Mouse (Mus musculus) erythroblast, embryonic 14.5 days (primary cell): Measurements from ENCODE around the gene Kdr. TPM values are rescaled to one million over a fixed set of nuclear protein-coding genes. Genes with fewer than 3 reads are reported as not detected.
"Not testable (repeated sequence)": the region's sequence is repeated elsewhere in the genome, so short reads cannot be mapped to it uniquely, and the experiment has no call there.

Experiments
- H3K27me3 ChIP-seq: 2 replicates; pipeline ENCODE4 v1.6.1; 2012; ENCODE audit warnings: inconsistent platforms; ENCODE audit not compliant: control insufficient read depth
- H3K36me3 ChIP-seq: 2 replicates; pipeline ENCODE4 v1.6.1; 2012; ENCODE audit warnings: mild to moderate bottlenecking, inconsistent platforms; ENCODE audit not compliant: control insufficient read depth
- H3K4me1 ChIP-seq: 2 replicates; pipeline ENCODE4 v1.6.1; 2012; ENCODE audit warnings: inconsistent platforms; ENCODE audit not compliant: control insufficient read depth
- H3K4me3 ChIP-seq: replicated peaks from 2 replicates; pipeline ENCODE3; 2012; ENCODE audit warnings: moderate library complexity, mild to moderate bottlenecking, inconsistent platforms
- H3K9me3 ChIP-seq: 2 replicates; pipeline ENCODE4 v1.6.1; 2012; ENCODE audit warnings: low read length, inconsistent platforms, mixed read lengths; ENCODE audit not compliant: control insufficient read depth
- GATA1 ChIP-seq: IDR thresholded peaks from 2 replicates; pipeline ENCODE4 v1.6.1; 2012; ENCODE audit warnings: low read length, inconsistent platforms, mixed read lengths
- TAL1 ChIP-seq: IDR thresholded peaks from 3 replicates; pipeline ENCODE4 v1.6.1; 2012; ENCODE audit warnings: low read length, inconsistent platforms, mixed read lengths
- polyA plus RNA-seq: library from polyadenylated mRNA; stranded (reverse); fragments of >175 nt; gene quantifications from 2 replicates; pipeline ENCODE4 v1.2.3, GENCODE M21; 2012

The Kdr gene
- polyA plus RNA-seq, 1 experiment: 0.02 TPM

- H3K27me3 ChIP-seq: no peaks in the 10 kb centered on the region
- H3K36me3 ChIP-seq: no peaks in the 10 kb centered on the region
- H3K4me3 ChIP-seq: no peak overlapping the region
- H3K4me1 ChIP-seq: no peaks in the 10 kb centered on the region
- no peaks in the 10 kb centered on the region for H3K9me3 ChIP-seq
- TF ChIP-seq GATA1 (no peak), TAL1 (no peak)
Measured at GRCm38 (mm10) chr5:75945394-75945793, 32.9 kb downstream of the Kdr start.

GRCm38 (mm10) chr5:75943301-75943700 lies 35.0 kb downstream of the Kdr start:
- Histone ChIP-seq H3K9me3 (no peaks in the 10 kb centered on the region), H3K27me3 (no peaks in the 10 kb centered on the region), H3K4me3 (no peak overlapping the region), H3K4me1 (no peaks in the 10 kb centered on the region), H3K36me3 (no peaks in the 10 kb centered on the region)
- TF ChIP-seq TAL1: no peak
- TF ChIP-seq GATA1: no peak

- Histone ChIP-seq H3K27me3 (peaks cover 4% of the 10 kb centered on the region; the same call in 1 of the 2 replicates), H3K36me3 (no peaks in the 10 kb centered on the region), H3K4me3 (no peak overlapping the region), H3K9me3 (no peaks in the 10 kb centered on the region), H3K4me1 (no peaks in the 10 kb centered on the region)
- TF ChIP-seq GATA1 (no peak), TAL1 (no peak)
Measured at GRCm38 (mm10) chr5:75941775-75942580, 36.3 kb downstream of the Kdr start.

- Histone ChIP-seq H3K9me3 (no peaks in the 10 kb centered on the region), H3K36me3 (no peaks in the 10 kb centered on the region), H3K4me3 (no peak overlapping the region), H3K4me1 (no peaks in the 10 kb centered on the region), H3K27me3 (peaks cover 9% of the 10 kb centered on the region)
- no peak for TF ChIP-seq TAL1
- TF ChIP-seq GATA1: no peak
Measured at GRCm38 (mm10) chr5:75939144-75939732, 39.0 kb downstream of the Kdr start.

- Histone ChIP-seq H3K9me3 (no peaks in the 10 kb centered on the region; the same call in 1 of the 2 replicates), H3K36me3 (no peaks in the 10 kb centered on the region), H3K4me1 (peaks cover 3% of the 10 kb centered on the region), H3K4me3 (no peak overlapping the region), H3K27me3 (peaks cover 20% of the 10 kb centered on the region)
- no peak for TF ChIP-seq GATA1
- no peak for TF ChIP-seq TAL1
Measured at GRCm38 (mm10) chr5:75938012-75938411, 40.2 kb downstream of the Kdr start.

- H3K27me3 ChIP-seq: peaks cover 26% of the 10 kb centered on the region
- H3K4me1 ChIP-seq: peaks cover 5% of the 10 kb centered on the region
- H3K36me3 ChIP-seq: no peaks in the 10 kb centered on the region
- no peaks in the 10 kb centered on the region; the same call in 1 of the 2 replicates for H3K9me3 ChIP-seq
- no peak overlapping the region for H3K4me3 ChIP-seq
- no peak for TF ChIP-seq GATA1
- TF ChIP-seq TAL1: no peak
Measured at GRCm38 (mm10) chr5:75936223-75936622, 42.0 kb downstream of the Kdr start.

GRCm38 (mm10) chr5:75935225-75935624 lies 43.0 kb downstream of the Kdr start:
- no peak for TF ChIP-seq TAL1
- H3K36me3 ChIP-seq: no peaks in the 10 kb centered on the region
- no peaks in the 10 kb centered on the region; the same call in 1 of the 2 replicates for H3K9me3 ChIP-seq
- peaks cover 26% of the 10 kb centered on the region for H3K27me3 ChIP-seq
- H3K4me3 ChIP-seq: no peak overlapping the region
- peaks cover 10% of the 10 kb centered on the region for H3K4me1 ChIP-seq

GRCm38 (mm10) chr5:75934201-75934600 lies 44.1 kb downstream of the Kdr start:
- H3K27me3 ChIP-seq: peaks cover 26% of the 10 kb centered on the region
- no peaks in the 10 kb centered on the region; the same call in 1 of the 2 replicates for H3K9me3 ChIP-seq
- peaks cover 16% of the 10 kb centered on the region for H3K4me1 ChIP-seq

GRCm38 (mm10) chr5:75933521-75934044 lies 44.7 kb downstream of the Kdr start:
- H3K9me3 ChIP-seq: no peaks in the 10 kb centered on the region; the same call in 1 of the 2 replicates
- peaks cover 26% of the 10 kb centered on the region for H3K27me3 ChIP-seq
- H3K4me3 ChIP-seq: no peak overlapping the region
- no peak for TF ChIP-seq TAL1
- TF ChIP-seq GATA1: no peak
- H3K4me1 ChIP-seq: peaks cover 16% of the 10 kb centered on the region
- no peaks in the 10 kb centered on the region for H3K36me3 ChIP-seq

More at GRCm38 (mm10) chr5:75934201-75934600, 44.1 kb downstream of the Kdr start:
- H3K4me3 ChIP-seq: no peak overlapping the region
- H3K36me3 ChIP-seq: no peaks in the 10 kb centered on the region
- TF ChIP-seq TAL1 (no peak), GATA1 (no peak)

GRCm38 (mm10) chr5:75931458-75931857 lies 46.8 kb downstream of the Kdr start:
- peaks cover 16% of the 10 kb centered on the region for H3K4me1 ChIP-seq
- not testable (repeated sequence) for H3K9me3 ChIP-seq, H3K4me3 ChIP-seq, H3K36me3 ChIP-seq
- peaks cover 22% of the 10 kb centered on the region for H3K27me3 ChIP-seq
